33 mouse cellular contexts compared by ENCODE assay signal in genomic region chr2:164739876-164740275, GRCm38 (mm10). TPM values are rescaled to one million over a fixed set of nuclear protein-coding genes. Genes with fewer than 3 reads are reported as not detected.
"Had no signal": no experiment of that assay in that cellular context is flagged by ENCODE, and none has a peak within 500 bp of the region (broad histone marks: within the 10 kb centered on the region; RNA-seq: fewer than 3 reads in every experiment).

No protein-coding gene starts in this region.

- H3K27me3 ChIP-seq: heart, embryonic 15.5 days; intestine, embryonic 15.5 days; limb, embryonic 12.5 days had no signal

- H3K4me3 ChIP-seq: heart, adult 2 months; heart, embryonic 13.5 days; heart, embryonic 15.5 days; intestine, embryonic 15.5 days; layer of hippocampus, adult 2 months; left cerebral cortex, adult 2 months; limb, embryonic 10.5 days; limb, embryonic 12.5 days; liver, embryonic 13.5 days; liver, embryonic 15.5 days had no signal

- H3K4me2 ChIP-seq: heart, embryonic 11.5 days; heart, embryonic 13.5 days; heart, embryonic 15.5 days; hindbrain, embryonic 14.5 days; intestine, embryonic 15.5 days; limb, embryonic 12.5 days; liver, embryonic 11.5 days; liver, embryonic 13.5 days; liver, embryonic 15.5 days had no signal

- H3K9ac ChIP-seq: heart, embryonic 13.5 days; heart, embryonic 15.5 days; hindbrain, embryonic 14.5 days; intestine, embryonic 15.5 days; limb, embryonic 12.5 days; liver, embryonic 13.5 days; liver, embryonic 15.5 days; liver, postnatal 0 days had no signal

- H3K36me3 ChIP-seq: heart, embryonic 13.5 days; heart, embryonic 15.5 days; intestine, embryonic 15.5 days; limb, embryonic 10.5 days; limb, embryonic 12.5 days; liver, embryonic 13.5 days; liver, embryonic 15.5 days had no signal

- DNase-seq: gastrocnemius, postnatal 14 days; gastrocnemius, postnatal 36 days; heart, adult 11 months; heart, adult 2 months; heart, postnatal 14 days; heart, postnatal 36 days; kidney, adult 18-20 months; kidney, adult 8-10 months; kidney, postnatal 10 days; kidney, postnatal 25 days; kidney, postnatal 4 days; liver; liver, embryonic 13.5 days; liver, postnatal 0 days had no signal

- H3K27ac ChIP-seq: heart, adult 2 months; heart, embryonic 13.5 days; heart, embryonic 15.5 days; hindbrain, embryonic 14.5 days; intestine, embryonic 15.5 days; layer of hippocampus, adult 2 months; left cerebral cortex, adult 2 months; limb, embryonic 10.5 days; limb, embryonic 12.5 days; liver, embryonic 13.5 days; liver, embryonic 15.5 days had no signal

- ATAC-seq: hindbrain, embryonic 16.5 days; inflammation-experienced regulatory T-cells, adult 6 months; intestine, embryonic 15.5 days; intestine, postnatal 0 days; liver, postnatal 0 days had no signal

- H3K9me3 ChIP-seq: heart, embryonic 13.5 days; heart, embryonic 15.5 days; intestine, embryonic 15.5 days; limb, embryonic 10.5 days; limb, embryonic 12.5 days; liver, embryonic 13.5 days; liver, embryonic 15.5 days had no signal

RNA-seq across cellular contexts. Expression of gene Wfdc3, which starts 5.9 kb away (rescaled TPM):
- polyA plus RNA-seq: inflammation-experienced regulatory T-cells, adult 6 months had no signal

RNA-seq across cellular contexts. Expression of gene Spint5, which starts 24.8 kb away (rescaled TPM):
- polyA plus RNA-seq: heart, adult 2 months; heart, embryonic 11.5 days; heart, embryonic 13.5 days; heart, embryonic 15.5 days; heart, postnatal 0 days; hindbrain, embryonic 11.5 days; hindbrain, embryonic 14.5 days; hindbrain, embryonic 16.5 days; inflammation-experienced regulatory T-cells, adult 6 months; intestine, embryonic 15.5 days; intestine, postnatal 0 days; kidney, embryonic 14.5 days; kidney, embryonic 16.5 days; limb, embryonic 10.5 days; limb, embryonic 12.5 days; limb, embryonic 14.5 days; liver, embryonic 11.5 days; liver, embryonic 13.5 days; liver, embryonic 15.5 days; liver, postnatal 0 days had no signal

RNA-seq across cellular contexts. Expression of gene Tnnc2, which starts 39.9 kb away (rescaled TPM):
- polyA plus RNA-seq: heart, adult 2 months; inflammation-experienced regulatory T-cells, adult 6 months had no signal
